Mouse (Mus musculus) megakaryocyte-erythroid progenitor cell, adult 5-6 weeks (primary cell): ENCODE data around the gene Gm5475. TPM values are rescaled to one million over a fixed set of nuclear protein-coding genes. Genes with fewer than 3 reads are reported as not detected.
A peak's percentile ranks its signal among the peaks of the same experiment; 100 is the strongest.
"Not testable (repeated sequence)": the region's sequence is repeated elsewhere in the genome, so short reads cannot be mapped to it uniquely, and the experiment has no call there.

Experiments used
- ATAC-seq: replicated peaks from 2 replicates; pipeline ENCODE4 v1.8.0; 2016; ENCODE audit warnings: mild to moderate bottlenecking, inconsistent platforms; ENCODE audit not compliant: severe bottlenecking, poor library complexity, low FRiP score, low TSS enrichment
- total RNA-seq, 2 experiments: library from RNA; stranded (forward) in 1 of 2; stranded (reverse) in 1 of 2; fragments of 200-1000, 215-1000 nt in 1 of 2; fragments of >200 nt in 1 of 2; fragmentation: Nextera tagmentation in 1 of 2; gene quantifications; 2 replicates each; pipeline ENCODE4 v1.2.3; 2014 to 2017

Gm5475 gene
- total RNA-seq (2014; fragmentation: Nextera tagmentation) = not detected in 2 replicates
- not detected in 2 replicates for total RNA-seq (2017)

GRCm38 (mm10) chr15:100421758-100422197 lies at the start of gene Gm5475:
Gene Gm5475 (plus strand): TSS chr15:100422147.
- not testable (repeated sequence) for ATAC-seq

- no peak for ATAC-seq
Observed at GRCm38 (mm10) chr15:100375066-100375465, 46.9 kb upstream of the Gm5475 start.

- peak; percentile 64 for ATAC-seq
Observed at GRCm38 (mm10) chr15:100377847-100378505, 44.0 kb upstream of the Gm5475 start.

GRCm38 (mm10) chr15:100379658-100380057 lies 42.3 kb upstream of the Gm5475 start:
- ATAC-seq = no peak

GRCm38 (mm10) chr15:100380104-100380503 lies 41.8 kb upstream of the Gm5475 start:
- 0 out of 2 replicates have a peak, but pooled peaks have one; percentile 25 for ATAC-seq

- ATAC-seq = no peak
Observed at GRCm38 (mm10) chr15:100385705-100386104, 36.2 kb upstream of the Gm5475 start.

- ATAC-seq = no peak
Observed at GRCm38 (mm10) chr15:100387544-100388223, 34.3 kb upstream of the Gm5475 start.

DNA sequence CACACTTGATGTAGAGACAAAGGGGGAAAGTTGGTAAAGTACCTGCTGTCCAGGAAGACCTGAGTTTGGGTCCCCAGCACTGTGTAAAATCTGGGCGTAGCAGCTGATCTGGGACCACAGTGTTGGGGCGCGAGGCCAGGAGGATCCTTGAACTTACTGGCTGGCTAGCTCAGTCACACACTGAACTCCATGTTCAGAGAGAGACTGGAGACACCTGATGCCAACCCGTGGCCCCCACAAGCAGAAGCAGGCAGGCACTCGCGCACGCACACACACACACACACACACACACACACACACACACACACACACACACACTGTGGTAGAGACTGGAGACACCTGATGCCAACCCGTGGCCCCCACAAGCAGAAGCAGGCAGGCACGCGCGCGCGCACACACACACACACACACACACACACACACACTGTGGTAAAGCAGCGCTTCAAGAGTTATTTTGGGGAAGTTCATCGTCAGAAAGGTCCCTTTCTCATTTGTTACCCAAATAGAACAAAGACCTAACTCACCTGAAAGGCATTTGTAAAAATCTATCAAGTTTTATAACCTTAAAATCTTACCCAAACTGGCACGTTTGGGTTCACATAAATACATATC lies 33.6 kb upstream of the Gm5475 start:
- no peak for ATAC-seq

DNA sequence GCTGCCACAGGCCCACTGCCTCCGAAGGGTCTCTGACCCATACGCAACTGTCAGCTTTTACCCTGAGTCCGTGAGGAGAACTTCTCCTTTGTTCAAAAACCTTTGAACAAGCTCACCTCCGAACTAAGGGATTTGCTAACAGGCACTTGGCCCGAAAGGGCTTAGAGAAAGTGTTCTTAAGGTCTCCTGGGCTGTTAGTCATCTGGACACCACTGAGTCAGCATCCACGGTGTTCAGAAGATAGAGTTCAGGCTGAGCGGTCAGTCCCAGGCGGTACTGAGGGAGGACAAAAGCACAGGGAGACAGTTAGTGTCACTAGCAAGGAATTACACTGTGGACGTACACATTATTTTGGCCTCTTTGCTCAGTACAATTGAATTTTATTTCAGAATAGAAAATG lies 33.1 kb upstream of the Gm5475 start:
- ATAC-seq = no peak

- ATAC-seq = peak; percentile 16
Observed at GRCm38 (mm10) chr15:100391066-100391465, 30.9 kb upstream of the Gm5475 start.

DNA sequence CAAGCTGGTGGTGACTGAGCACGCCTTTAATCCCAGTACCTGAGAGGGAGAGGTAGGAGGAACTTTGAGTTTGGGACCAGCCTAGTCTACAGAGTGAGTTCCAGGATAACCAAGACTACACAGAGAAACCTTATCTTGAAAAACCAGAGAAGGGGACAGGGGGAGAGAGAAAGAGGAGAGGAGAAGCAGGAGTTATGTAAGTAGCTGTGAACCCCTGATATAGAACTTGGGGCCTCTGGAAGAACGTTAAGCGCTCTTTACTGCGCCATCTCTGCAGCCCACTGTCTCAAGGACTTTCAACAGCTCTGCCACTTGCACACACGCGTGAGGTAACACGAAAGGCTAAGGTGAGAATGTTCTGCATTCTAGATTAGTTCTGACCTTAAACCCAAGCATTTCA lies 30.3 kb upstream of the Gm5475 start:
- peak; percentile 80 for ATAC-seq

DNA sequence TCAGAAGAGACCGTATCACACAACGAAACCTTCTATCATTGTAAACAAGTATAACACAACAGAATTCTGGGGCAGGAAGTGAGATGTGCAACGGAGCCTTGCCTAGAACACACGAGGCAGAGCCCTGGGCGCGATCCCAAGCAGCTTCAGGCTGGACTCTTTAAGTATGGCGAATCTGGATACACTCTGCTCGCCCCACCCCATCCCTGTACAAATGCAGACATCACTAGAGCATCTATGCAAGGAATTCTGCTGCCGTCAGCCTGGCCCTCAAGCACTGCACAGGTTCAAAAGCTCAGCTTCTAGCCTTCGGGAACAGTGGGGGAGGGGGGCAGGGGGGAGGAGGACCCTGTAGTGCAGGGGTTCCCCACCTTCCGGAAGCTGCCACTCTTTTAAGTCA lies 28.9 kb upstream of the Gm5475 start:
- no peak for ATAC-seq

DNA sequence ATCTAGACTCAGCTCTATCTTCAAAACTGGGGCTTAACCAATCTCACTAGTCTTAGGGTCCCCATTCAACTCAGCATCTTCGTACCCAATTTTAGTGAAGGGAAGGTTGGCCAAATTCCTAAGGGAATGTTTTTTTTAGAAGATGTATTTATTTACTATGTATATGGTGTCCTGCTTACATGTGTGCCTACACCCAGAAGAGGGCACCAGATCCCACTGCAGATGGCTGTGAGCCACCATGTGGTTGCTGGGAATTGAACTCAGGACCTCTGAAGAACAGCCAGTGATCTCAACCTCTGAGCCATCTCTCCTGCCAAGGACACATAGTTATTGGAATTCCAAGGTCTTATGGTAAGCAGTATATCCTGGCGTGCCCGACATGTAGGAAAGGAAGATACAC lies 26.4 kb upstream of the Gm5475 start:
- no peak for ATAC-seq

- ATAC-seq = no peak
Observed at GRCm38 (mm10) chr15:100400592-100401250, 21.2 kb upstream of the Gm5475 start.

DNA sequence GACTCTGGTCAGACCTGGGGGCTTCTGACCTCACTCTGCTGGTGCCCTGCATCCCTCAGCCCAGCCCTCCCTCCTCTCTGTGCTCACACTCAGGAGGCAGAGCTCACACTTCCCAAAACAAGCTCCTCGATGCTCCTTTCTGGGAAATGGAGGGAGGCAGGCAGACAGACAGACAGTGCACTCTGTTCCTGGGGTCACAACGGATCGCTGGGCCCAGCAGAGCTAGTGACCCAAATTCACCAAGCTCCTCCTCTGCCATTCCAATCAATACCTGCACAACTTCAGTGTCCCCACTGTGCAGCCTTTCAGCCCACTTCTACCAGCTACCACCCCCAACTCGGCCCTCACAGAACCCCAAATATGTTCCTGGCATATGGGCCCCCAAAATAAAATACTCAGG lies 20.1 kb upstream of the Gm5475 start:
- ATAC-seq = no peak

DNA sequence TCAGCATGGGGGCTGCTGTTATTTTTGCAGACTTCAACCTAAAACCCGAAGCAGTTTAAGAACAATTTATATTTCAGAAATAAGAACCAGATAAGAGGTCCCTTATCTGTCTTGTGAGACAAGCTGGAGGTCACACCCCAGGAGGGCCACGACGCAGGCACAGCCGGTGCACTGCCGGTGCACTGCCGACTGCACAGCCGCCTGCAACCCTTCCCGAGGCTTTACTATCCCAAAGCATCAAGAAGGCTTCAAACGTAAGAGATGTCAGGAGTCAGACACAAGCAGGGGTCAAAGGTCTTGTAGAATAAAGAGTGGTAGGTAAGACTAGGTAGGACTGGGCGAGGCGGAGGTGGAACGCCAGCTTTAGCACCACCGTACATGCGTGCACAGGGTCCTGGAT lies 19.6 kb upstream of the Gm5475 start:
- ATAC-seq = no peak; the same call in 1 of the 2 replicates

- no peak for ATAC-seq
Observed at GRCm38 (mm10) chr15:100402798-100403197, 19.1 kb upstream of the Gm5475 start.

GRCm38 (mm10) chr15:100403318-100404000 lies 18.5 kb upstream of the Gm5475 start:
- ATAC-seq = no peak

DNA sequence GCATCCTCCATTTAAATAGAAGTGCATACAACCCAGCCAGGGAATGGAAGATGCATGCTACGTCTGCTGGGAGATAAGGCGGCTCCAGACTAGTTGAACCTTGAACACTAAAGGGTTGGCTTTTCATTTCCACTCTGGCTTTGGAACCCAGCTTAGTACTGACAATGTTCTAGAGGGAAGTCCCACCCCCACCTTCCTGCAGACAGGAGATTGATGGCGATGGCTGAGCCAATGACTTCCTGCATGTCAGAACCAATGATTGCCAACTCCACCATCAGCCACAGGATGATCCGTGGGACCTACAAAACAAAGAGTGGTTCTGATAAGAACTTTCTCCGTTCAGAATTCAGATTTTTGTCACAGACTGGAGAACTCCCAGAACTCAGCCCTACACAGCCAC lies 15.9 kb upstream of the Gm5475 start:
- ATAC-seq = no peak
